Mouse (Mus musculus) MEL (cell line): ENCODE data around the gene Tll2.

ENCODE experiments used
- HCFC1 ChIP-seq: IDR thresholded peaks from 2 replicates; pipeline ENCODE4 v1.6.1; 2012; ENCODE audit warnings: low read depth, mild to moderate bottlenecking, inconsistent platforms, low read length, improper control_type of control experiment, moderate library complexity
- KAT2A ChIP-seq: conservative IDR thresholded peaks from 2 replicates; pipeline ENCODE4 v1.6.1; 2012; ENCODE audit warnings: low read depth, low read length, improper control_type of control experiment, inconsistent platforms
- MAX ChIP-seq: IDR thresholded peaks from 2 replicates; pipeline ENCODE4 v1.6.1; 2011; ENCODE audit warnings: low read length, improper control_type of control experiment
- POLR2A ChIP-seq, 2 experiments: IDR thresholded peaks; 2 replicates each; pipeline ENCODE4 v1.6.1; 2011 to 2012; ENCODE audit warnings: low read length in 2 of 2, mild to moderate bottlenecking in 2 of 2, control low read depth in 1 of 2, improper control_type of control experiment in 1 of 2, low read depth in 1 of 2, moderate library complexity in 1 of 2; ENCODE audit not compliant: control insufficient read depth in 1 of 2, insufficient read depth in 1 of 2, poor library complexity in 1 of 2
- UBTF ChIP-seq: IDR thresholded peaks from 2 replicates; pipeline ENCODE4 v1.6.1; 2012; ENCODE audit warnings: low read depth, mild to moderate bottlenecking, inconsistent platforms, low read length, improper control_type of control experiment, moderate library complexity, borderline replicate concordance; ENCODE audit not compliant: insufficient read depth

DNA sequence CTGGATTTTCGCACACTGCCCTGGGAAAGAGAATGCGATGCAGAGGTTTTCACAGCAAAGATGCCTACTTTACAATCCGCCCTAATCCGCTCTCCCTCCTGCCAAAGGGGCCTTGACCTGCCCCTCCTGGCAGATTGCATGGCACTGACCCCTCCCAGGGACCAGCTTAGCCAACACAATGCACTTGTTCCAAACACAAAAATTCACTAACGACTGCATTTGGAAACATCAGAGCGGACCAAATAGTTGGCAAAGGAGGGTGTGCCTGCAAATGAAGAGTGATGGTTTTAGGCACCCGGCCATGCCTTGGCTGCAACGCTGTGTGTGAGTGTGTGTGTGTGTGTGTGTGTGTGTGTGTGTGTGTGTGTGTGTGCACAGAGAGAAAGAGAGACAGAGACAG is 97.1 kb downstream of the Tll2 start:
- TF ChIP-seq MAX (no peak), UBTF (no peak), POLR2A (IDR thresholded peaks at IDR 0.05; ENCODE audit: control insufficient read depth in 1 of 2, insufficient read depth in 1 of 2, low read depth in 1 of 2, low read length in 2 of 2, poor library complexity in 1 of 2) (no peak), HCFC1 (no peak), KAT2A (no peak)
